17 mouse cellular contexts compared by ENCODE assay signal in genomic region chr16:41275999-41276671, GRCm38 (mm10).
"Had no signal": no experiment of that assay in that cellular context is flagged by ENCODE, and none has a peak within 500 bp of the region (broad histone marks: within the 10 kb centered on the region; RNA-seq: fewer than 3 reads in every experiment).

No protein-coding gene starts in this region.

- DNase-seq: kidney, adult 8-10 months; kidney, postnatal 10 days; kidney, postnatal 36 days; layer of hippocampus, postnatal 36 days; liver, embryonic 13.5 days; lung, embryonic 14.5 days; midbrain, embryonic 14.5 days; thymus, adult 18-20 months; thymus, postnatal 36 days had no signal

- H3K4me2 ChIP-seq: kidney, embryonic 15.5 days; liver, embryonic 13.5 days; lung, embryonic 14.5 days; neural tube, embryonic 12.5 days; neural tube, embryonic 15.5 days had no signal

- H3K4me3 ChIP-seq: kidney, embryonic 15.5 days; left cerebral cortex, adult 2 months; liver, embryonic 13.5 days; megakaryocyte, embryonic 14.5 days; midbrain, embryonic 10.5 days; neural tube, embryonic 12.5 days; neural tube, embryonic 15.5 days had no signal

- ATAC-seq: lung, postnatal 0 days had no signal

- H3K4me1 ChIP-seq: kidney, embryonic 15.5 days; liver, embryonic 13.5 days; megakaryocyte, embryonic 14.5 days; neural tube, embryonic 12.5 days; neural tube, embryonic 15.5 days had no signal

- H3K36me3 ChIP-seq: kidney, embryonic 15.5 days; liver, embryonic 13.5 days; midbrain, embryonic 10.5 days; neural tube, embryonic 12.5 days; neural tube, embryonic 15.5 days had no signal

- H3K9me3 ChIP-seq: kidney, embryonic 15.5 days; liver, embryonic 13.5 days; megakaryocyte, embryonic 14.5 days; midbrain, embryonic 10.5 days; neural tube, embryonic 12.5 days; neural tube, embryonic 15.5 days had no signal

- H3K27ac ChIP-seq: kidney, embryonic 15.5 days; left cerebral cortex, adult 2 months; liver, embryonic 13.5 days; macrophage; midbrain, embryonic 10.5 days; neural tube, embryonic 12.5 days; neural tube, embryonic 15.5 days had no signal

- H3K9ac ChIP-seq: kidney, embryonic 15.5 days; liver, embryonic 13.5 days; lung, embryonic 14.5 days; neural tube, embryonic 12.5 days; neural tube, embryonic 15.5 days had no signal

- H3K27me3 ChIP-seq: kidney, embryonic 15.5 days; liver, embryonic 13.5 days; megakaryocyte, embryonic 14.5 days; neural tube, embryonic 12.5 days; neural tube, embryonic 15.5 days had no signal
